Mouse (Mus musculus) kidney, postnatal 0 days (tissue): Measurements from ENCODE around the gene Slc7a7. TPM values are rescaled to one million over a fixed set of nuclear protein-coding genes. Genes with fewer than 3 reads are reported as not detected.
A peak's percentile ranks its signal among the peaks of the same experiment; 100 is the strongest.

Source experiments
- ATAC-seq: fragments of 200-750 bp; cut with Nextera tagmentation; replicated peaks from 2 replicates; pipeline ENCODE4 v1.8.0; 2017; ENCODE audit warnings: low read depth, moderate number of reproducible peaks, moderate TSS enrichment, moderate library complexity; ENCODE audit not compliant: low FRiP score
- DNase-seq: peaks from one replicate; pipeline ENCODE4 v3.0.0-alpha.2; 2016; ENCODE audit warnings: low spot score
- H3K27ac ChIP-seq: fragments of 300-500 bp; sonication (generic); 2 replicates; pipeline ENCODE4 v1.5.1; 2014; ENCODE audit warnings: mild to moderate bottlenecking
- H3K27me3 ChIP-seq: fragments of 300-500 bp; sonication (generic); 2 replicates; pipeline ENCODE4 v1.6.1; 2014; ENCODE audit warnings: low read length, mixed read lengths; ENCODE audit not compliant: insufficient read depth
- H3K36me3 ChIP-seq: fragments of 300-500 bp; sonication (generic); 2 replicates; pipeline ENCODE4 v1.6.1; 2014; ENCODE audit warnings: low read length, mixed read lengths; ENCODE audit not compliant: insufficient read depth
- H3K4me1 ChIP-seq: fragments of 300-500 bp; sonication (generic); replicated peaks from 2 replicates; pipeline ENCODE4 v1.6.1; 2014; ENCODE audit warnings: antibody characterized with exemption, low read length, mixed read lengths; ENCODE audit not compliant: insufficient read depth
- H3K4me2 ChIP-seq: fragments of 300-500 bp; sonication (generic); 2 replicates; pipeline ENCODE4 v1.6.1; 2014; ENCODE audit warnings: mild to moderate bottlenecking, low read length, moderate library complexity, mixed read lengths
- H3K4me3 ChIP-seq: fragments of 300-500 bp; sonication (generic); replicated peaks from 2 replicates; pipeline ENCODE4 v1.5.1; 2014; ENCODE audit warnings: low read depth, low read length
- H3K9ac ChIP-seq: fragments of 300-500 bp; sonication (generic); 2 replicates; pipeline ENCODE4 v1.6.1; 2014; ENCODE audit warnings: low read depth, low read length
- H3K9me3 ChIP-seq: fragments of 300-500 bp; sonication (generic); replicated peaks from 2 replicates; pipeline ENCODE4 v1.6.1; 2016; ENCODE audit warnings: low read length, inconsistent platforms, mixed read lengths
- CTCF ChIP-seq: IDR thresholded peaks from 2 replicates; pipeline ENCODE4 v1.5.1; 2016; ENCODE audit warnings: antibody characterized with exemption, low read depth, mild to moderate bottlenecking, moderate library complexity
- WGBS: fragments of 180-500 bp; shearing (Covaris S2); extraction: QIAGEN DNeasy Blood & Tissue Kit; methylation state at CpG from one replicate; pipeline ENCODE4 v1.1.7; 2014; 5-methylcytosine and 5-hydroxymethylcytosine counted together
- polyA plus RNA-seq: library from polyadenylated mRNA; unstranded; fragments of >200 nt; fragmentation: Nextera tagmentation; extraction: Ambion mirVana; gene quantifications from 2 replicates; pipeline ENCODE4 v1.2.1, GENCODE M21; 2015

Slc7a7 gene
- polyA plus RNA-seq, 1 experiment from 2014 or later: 27.8 TPM

GRCm38 (mm10) chr14:54370595-54370994 is 47.0 kb downstream of the Slc7a7 start:
- Histone ChIP-seq H3K4me1 (no peaks in the 10 kb centered on the region), H3K4me3 (no peak overlapping the region), H3K27me3 (no peaks in the 10 kb centered on the region), H3K36me3 (peaks cover 50% of the 10 kb centered on the region), H3K4me2 (no peak overlapping the region), H3K9me3 (no peaks in the 10 kb centered on the region), H3K27ac (no peak overlapping the region), H3K9ac (no peak overlapping the region)
- DNase-seq (no peak), ATAC-seq (no peak)
- 84% methylated on average over 6 of the region's 6 CpGs for WGBS
- no peak for TF ChIP-seq CTCF

- H3K27me3 ChIP-seq: no peaks in the 10 kb centered on the region
- no peak for TF ChIP-seq CTCF
- 90% methylated on average over 3 of the region's 3 CpGs for WGBS
- H3K27ac ChIP-seq: no peak overlapping the region
- DNase-seq: no peak
- no peaks in the 10 kb centered on the region for H3K9me3 ChIP-seq
- no peak for ATAC-seq
- H3K4me2 ChIP-seq: no peak overlapping the region
- H3K9ac ChIP-seq: no peak overlapping the region
- peaks cover 50% of the 10 kb centered on the region for H3K36me3 ChIP-seq
- H3K4me3 ChIP-seq: no peak overlapping the region
- H3K4me1 ChIP-seq: no peaks in the 10 kb centered on the region
These were observed 48.2 kb downstream of the Slc7a7 start for GRCm38 (mm10) chr14:54369372-54369771.

- H3K36me3 ChIP-seq: peaks cover 55% of the 10 kb centered on the region
- H3K27me3 ChIP-seq: no peaks in the 10 kb centered on the region
- WGBS: 82% methylated on average over 18 of the region's 18 CpGs
- no peak overlapping the region for H3K27ac ChIP-seq
- ATAC-seq (no peak), DNase-seq (no peak)
- TF ChIP-seq CTCF: no peak
- no peaks in the 10 kb centered on the region for H3K9me3 ChIP-seq
- H3K4me1 ChIP-seq: no peaks in the 10 kb centered on the region
- no peak overlapping the region for H3K4me3 ChIP-seq
- H3K9ac ChIP-seq: no peak overlapping the region
- H3K4me2 ChIP-seq: no peak overlapping the region
These were observed 50.0 kb downstream of the Slc7a7 start for GRCm38 (mm10) chr14:54367429-54368060.

- no peak for ATAC-seq
- Histone ChIP-seq H3K27me3 (no peaks in the 10 kb centered on the region), H3K9me3 (no peaks in the 10 kb centered on the region), H3K9ac (no peak overlapping the region), H3K36me3 (peaks cover 50% of the 10 kb centered on the region), H3K27ac (no peak overlapping the region), H3K4me2 (no peak overlapping the region), H3K4me3 (no peak overlapping the region), H3K4me1 (0 out of 2 replicates have a peak, but pooled peaks cover 3% of the 10 kb centered on the region)
- DNase-seq: no peak
- TF ChIP-seq CTCF: no peak
- 86% methylated on average over 10 of the region's 10 CpGs for WGBS
These were observed 51.0 kb downstream of the Slc7a7 start for GRCm38 (mm10) chr14:54366581-54366980.

- H3K36me3 ChIP-seq: peaks cover 41% of the 10 kb centered on the region
- DNase-seq (no peak), ATAC-seq (no peak)
- 0 out of 2 replicates have a peak, but pooled peaks cover 5% of the 10 kb centered on the region for H3K4me1 ChIP-seq
- H3K9me3 ChIP-seq: no peaks in the 10 kb centered on the region
- WGBS: 76% methylated on average over 5 of the region's 5 CpGs
- H3K27me3 ChIP-seq: no peaks in the 10 kb centered on the region
- no peak for TF ChIP-seq CTCF
- no peak overlapping the region for H3K4me3 ChIP-seq
- H3K27ac ChIP-seq: peak overlapping the region; percentile 0; the same call in 1 of the 2 replicates
- H3K4me2 ChIP-seq: no peak overlapping the region
- no peak overlapping the region for H3K9ac ChIP-seq
These were observed 52.4 kb downstream of the Slc7a7 start for GRCm38 (mm10) chr14:54365026-54365645.

GRCm38 (mm10) chr14:54363156-54363555 is 54.4 kb downstream of the Slc7a7 start:
- Histone ChIP-seq H3K36me3 (peaks cover 23% of the 10 kb centered on the region), H3K27me3 (no peaks in the 10 kb centered on the region), H3K9ac (no peak overlapping the region), H3K27ac (no peak overlapping the region), H3K9me3 (no peaks in the 10 kb centered on the region), H3K4me1 (0 out of 2 replicates have a peak, but pooled peaks cover 5% of the 10 kb centered on the region), H3K4me3 (no peak overlapping the region), H3K4me2 (no peak overlapping the region)
- no peak for TF ChIP-seq CTCF
- no peak for DNase-seq
- 91% methylated on average over 8 of the region's 8 CpGs for WGBS
- no peak for ATAC-seq
